Mouse (Mus musculus) spleen, adult 2 months (tissue): ENCODE data around the gene Agmo. TPM values are rescaled to one million over a fixed set of nuclear protein-coding genes. Genes with fewer than 3 reads are reported as not detected.

ENCODE experiments used
- DNase-seq, 2 experiments: peaks; one replicate each; pipeline versions ENCODE4 v3.0.0 to v3.0.0-alpha.2; 2012 to 2021; ENCODE audit warnings: low spot score in 2 of 2, low read depth in 1 of 2
- H3K27ac ChIP-seq: fragments of 200-500 bp; 2 replicates; pipeline ENCODE4 v1.5.1; 2012; ENCODE audit warnings: low read length, inconsistent platforms; ENCODE audit not compliant: insufficient read depth
- H3K27me3 ChIP-seq: fragments of 200-500 bp; 2 replicates; pipeline ENCODE4 v1.6.1; 2012; ENCODE audit warnings: mild to moderate bottlenecking, moderate library complexity, low read length, inconsistent platforms; ENCODE audit not compliant: control insufficient read depth, insufficient read depth
- H3K36me3 ChIP-seq: fragments of 200-500 bp; 2 replicates; pipeline ENCODE4 v1.6.1; 2012; ENCODE audit warnings: mild to moderate bottlenecking, low read length, inconsistent platforms; ENCODE audit not compliant: control insufficient read depth, insufficient read depth
- H3K4me1 ChIP-seq: fragments of 200-500 bp; 2 replicates; pipeline ENCODE4 v1.6.1; 2011; ENCODE audit warnings: inconsistent platforms; ENCODE audit not compliant: control insufficient read depth, insufficient read depth, insufficient read length
- H3K4me3 ChIP-seq: fragments of 200-500 bp; 2 replicates; pipeline ENCODE4 v1.5.1; 2011; ENCODE audit warnings: mild to moderate bottlenecking, inconsistent platforms; ENCODE audit not compliant: insufficient read depth, insufficient read length; ENCODE audit errors: extremely low read depth
- CTCF ChIP-seq: fragments of 200-500 bp; IDR thresholded peaks from 2 replicates; pipeline ENCODE4 v1.5.1; 2011; ENCODE audit warnings: mild to moderate bottlenecking, inconsistent platforms; ENCODE audit not compliant: insufficient read depth, insufficient read length, insufficient replicate concordance; ENCODE audit errors: extremely low read depth
- POLR2A ChIP-seq: fragments of 200-500 bp; IDR thresholded peaks from 2 replicates; pipeline ENCODE4 v1.6.1; 2011; ENCODE audit warnings: low read depth, low read length, inconsistent platforms
- WGBS: fragments of 180-500 bp; shearing (Covaris S2); methylation state at CpG from one replicate; pipeline ENCODE4 v1.1.7; 2018; 5-methylcytosine and 5-hydroxymethylcytosine counted together
- polyA plus RNA-seq: library from polyadenylated mRNA; depleted of rRNA; stranded (reverse); fragments of >200 nt; gene quantifications from 2 replicates; pipeline ENCODE4 v1.2.3, GENCODE M21; 2012

Gene Agmo
- polyA plus RNA-seq, 1 experiment: 0.42 TPM

- Histone ChIP-seq H3K27me3 (no peaks in the 10 kb centered on the region), H3K4me1 (no peaks in the 10 kb centered on the region), H3K36me3 (no peaks in the 10 kb centered on the region), H3K27ac (no peak overlapping the region), H3K4me3 (no peak overlapping the region)
- no peak for DNase-seq
- WGBS: 82% methylated on average over 1 of the region's 1 CpGs
- no peak for TF ChIP-seq CTCF
- TF ChIP-seq POLR2A: no peak
These were observed 280.3 kb downstream of the Agmo start for GRCm38 (mm10) chr12:37521772-37522171.

GRCm38 (mm10) chr12:37524662-37525061 is 283.2 kb downstream of the Agmo start:
- Histone ChIP-seq H3K27ac (no peak overlapping the region), H3K27me3 (no peaks in the 10 kb centered on the region), H3K4me1 (no peaks in the 10 kb centered on the region), H3K4me3 (no peak overlapping the region), H3K36me3 (no peaks in the 10 kb centered on the region)
- no peak for TF ChIP-seq CTCF
- no peak for TF ChIP-seq POLR2A
- WGBS: 75% methylated on average over 3 of the region's 3 CpGs
- no peak for DNase-seq

GRCm38 (mm10) chr12:37540994-37541393 is 299.6 kb downstream of the Agmo start:
- no peaks in the 10 kb centered on the region for H3K27me3 ChIP-seq
- no peak for TF ChIP-seq CTCF
- TF ChIP-seq POLR2A: no peak
- H3K36me3 ChIP-seq: no peaks in the 10 kb centered on the region
- no peak for DNase-seq
- H3K4me1 ChIP-seq: no peaks in the 10 kb centered on the region
- H3K27ac ChIP-seq: no peak overlapping the region
- no peak overlapping the region for H3K4me3 ChIP-seq
- WGBS: 85% methylated on average over 1 of the region's 1 CpGs

- DNase-seq: no peak
- no peaks in the 10 kb centered on the region for H3K4me1 ChIP-seq
- H3K27ac ChIP-seq: no peak overlapping the region
- H3K4me3 ChIP-seq: no peak overlapping the region
- H3K27me3 ChIP-seq: no peaks in the 10 kb centered on the region
- 0% methylated on average over 1 of the region's 1 CpGs for WGBS
- no peak for TF ChIP-seq POLR2A
- no peak for TF ChIP-seq CTCF
- H3K36me3 ChIP-seq: no peaks in the 10 kb centered on the region
These were observed 316.8 kb downstream of the Agmo start for GRCm38 (mm10) chr12:37558284-37558683.

- no peak overlapping the region for H3K4me3 ChIP-seq
- no peaks in the 10 kb centered on the region for H3K27me3 ChIP-seq
- 85% methylated on average over 5 of the region's 5 CpGs for WGBS
- H3K36me3 ChIP-seq: no peaks in the 10 kb centered on the region
- H3K27ac ChIP-seq: no peak overlapping the region
- DNase-seq: no peak
- H3K4me1 ChIP-seq: no peaks in the 10 kb centered on the region
- no peak for TF ChIP-seq CTCF
- no peak for TF ChIP-seq POLR2A
These were observed 324.6 kb downstream of the Agmo start for GRCm38 (mm10) chr12:37565882-37566596.

GRCm38 (mm10) chr12:37571922-37572321 is 330.5 kb downstream of the Agmo start:
- H3K4me3 ChIP-seq: no peak overlapping the region
- no peak for TF ChIP-seq POLR2A
- TF ChIP-seq CTCF: no peak
- 76% methylated on average over 3 of the region's 3 CpGs for WGBS

GRCm38 (mm10) chr12:37582777-37583176 is 341.3 kb downstream of the Agmo start:
- no peak for TF ChIP-seq CTCF
- TF ChIP-seq POLR2A: no peak
- WGBS: 83% methylated on average over 8 of the region's 8 CpGs

More at GRCm38 (mm10) chr12:37571922-37572321, 330.5 kb downstream of the Agmo start:
- Histone ChIP-seq H3K27me3 (no peaks in the 10 kb centered on the region), H3K27ac (no peak overlapping the region), H3K4me1 (no peaks in the 10 kb centered on the region), H3K36me3 (no peaks in the 10 kb centered on the region)
- DNase-seq: no peak

More at GRCm38 (mm10) chr12:37582777-37583176, 341.3 kb downstream of the Agmo start:
- DNase-seq: no peak
- Histone ChIP-seq H3K27ac (no peak overlapping the region), H3K4me1 (no peaks in the 10 kb centered on the region), H3K36me3 (no peaks in the 10 kb centered on the region), H3K27me3 (no peaks in the 10 kb centered on the region), H3K4me3 (no peak overlapping the region)
